Mouse (Mus musculus): ENCODE data around the gene Prr15. TPM values are rescaled to one million over a fixed set of nuclear protein-coding genes. Genes with fewer than 3 reads are reported as not detected.

The Prr15 gene
- 0.51 TPM in 1 of 2 replicates, not detected in the other for total RNA-seq (2023)

GRCm38 (mm10) chr6:54325246-54325885 is at the start of gene Prr15:
Gene Prr15, plus strand, starts transcription at chr6:54325835.

Other genes starting within 250 kb of the Prr15 start
- not detected in 2 replicates for gene Wipf3, start 103.8 kb downstream of the Prr15 start, total RNA-seq (2023)
- gene Scrn1, start 240.7 kb downstream of the Prr15 start, total RNA-seq (2023), result not detected in 2 replicates

Measured in neutrophil, adult 65 days (primary cell).